Mouse (Mus musculus) large intestine, adult 2 months (tissue): ENCODE results near the gene Krtap3-3. TPM values are rescaled to one million over a fixed set of nuclear protein-coding genes. Genes with fewer than 3 reads are reported as not detected.
"Not testable (repeated sequence)": the region's sequence is repeated elsewhere in the genome, so short reads cannot be mapped to it uniquely, and the experiment has no call there.

Source experiments
- DNase-seq: peaks from one replicate; pipeline ENCODE4 v3.0.0-alpha.2; 2012; ENCODE audit warnings: low read depth, low spot score
- WGBS: fragments of 180-500 bp; shearing (Covaris S2); methylation state at CpG from one replicate; pipeline ENCODE4 v1.1.7; 2018; 5-methylcytosine and 5-hydroxymethylcytosine counted together
- polyA plus RNA-seq: library from polyadenylated mRNA; depleted of rRNA; stranded (reverse); fragments of >200 nt; gene quantifications from 2 replicates; pipeline ENCODE4 v1.2.3, GENCODE M21; 2012; rRNA removed

Krtap3-3 gene
- not detected in 2 replicates for polyA plus RNA-seq

GRCm38 (mm10) chr11:99550765-99551164, at the start of gene Krtap3-3:
TSS of gene Krtap3-3 (minus strand) at chr11:99550865.
- 62% methylated on average over 4 of the region's 4 CpGs for WGBS
- no peak for DNase-seq

GRCm38 (mm10) chr11:99597742-99598141, 47.1 kb upstream of the Krtap3-3 start, which contains the start of gene Krtap9-3:
TSS of gene Krtap9-3 (minus strand) at chr11:99598105.
- WGBS = 74% methylated on average over 6 of the region's 6 CpGs
- not testable (repeated sequence) for DNase-seq

- no peak for DNase-seq
- 68% methylated on average over 6 of the region's 6 CpGs for WGBS
Observed at GRCm38 (mm10) chr11:99590981-99591380, 40.3 kb upstream of the Krtap3-3 start, which contains the start of gene Krtap1-3. TSS of gene Krtap1-3 (minus strand) at chr11:99591339.

- 78% methylated on average over 7 of the region's 7 CpGs for WGBS
- DNase-seq = no peak
Observed at GRCm38 (mm10) chr11:99585096-99585495, 34.4 kb upstream of the Krtap3-3 start.

- 68% methylated on average over 5 of the region's 5 CpGs for WGBS
- no peak for DNase-seq
Observed at GRCm38 (mm10) chr11:99583245-99583704, 32.6 kb upstream of the Krtap3-3 start, which contains the start of gene Krtap1-4. TSS of gene Krtap1-4 (minus strand) at chr11:99583654.

- 73% methylated on average over 6 of the region's 6 CpGs for whole genome bisulfite sequencing
- no peak for DNase-seq
Observed at GRCm38 (mm10) chr11:99581564-99581963, 30.9 kb upstream of the Krtap3-3 start.

- DNase-seq = no peak
- WGBS = 82% methylated on average over 5 of the region's 5 CpGs
Observed at GRCm38 (mm10) chr11:99581051-99581450, 30.4 kb upstream of the Krtap3-3 start.

- DNase-seq = no peak
- WGBS = 80% methylated on average over 6 of the region's 6 CpGs
Observed at GRCm38 (mm10) chr11:99580636-99581035, 30.0 kb upstream of the Krtap3-3 start, which contains the start of gene Krtap1-5. TSS of gene Krtap1-5 (minus strand) at chr11:99581016.

GRCm38 (mm10) chr11:99574106-99574505, 23.4 kb upstream of the Krtap3-3 start:
- DNase-seq = peak; percentile 33

GRCm38 (mm10) chr11:99573164-99573563, 22.5 kb upstream of the Krtap3-3 start:
- DNase-seq = no peak
- WGBS = 72% methylated on average over 4 of the region's 4 CpGs

More at GRCm38 (mm10) chr11:99574106-99574505, 23.4 kb upstream of the Krtap3-3 start:
- 2% methylated on average over 7 of the region's 7 CpGs for WGBS

- peak; percentile 27 for DNase-seq
- WGBS = 40% methylated on average over 7 of the region's 7 CpGs
Observed at GRCm38 (mm10) chr11:99566530-99566929, 15.9 kb upstream of the Krtap3-3 start, which contains the start of gene Krtap3-1. TSS of gene Krtap3-1 (minus strand) at chr11:99566630.

GRCm38 (mm10) chr11:99562580-99562979, 11.9 kb upstream of the Krtap3-3 start:
- DNase-seq = no peak
- 82% methylated on average over 6 of the region's 6 CpGs for WGBS

GRCm38 (mm10) chr11:99559366-99559765, 8.7 kb upstream of the Krtap3-3 start, which contains the start of gene Gm11939:
TSS of gene Gm11939 (minus strand) at chr11:99559466.
- DNase-seq = no peak
- WGBS = 39% methylated on average over 9 of the region's 9 CpGs

- no peak for DNase-seq
- 81% methylated on average over 3 of the region's 3 CpGs for WGBS
Observed at GRCm38 (mm10) chr11:99557976-99558745, 7.5 kb upstream of the Krtap3-3 start.

- WGBS = 100% methylated on average over 2 of the region's 2 CpGs
Observed at GRCm38 (mm10) chr11:99556753-99557152, 6.1 kb upstream of the Krtap3-3 start, which contains the start of gene Krtap3-2. TSS of gene Krtap3-2 (minus strand) at chr11:99556853.

GRCm38 (mm10) chr11:99556195-99556594, 5.5 kb upstream of the Krtap3-3 start:
- WGBS = 89% methylated on average over 2 of the region's 2 CpGs
- no peak for DNase-seq

More at GRCm38 (mm10) chr11:99556753-99557152, 6.1 kb upstream of the Krtap3-3 start, which contains the start of gene Krtap3-2:
- DNase-seq = no peak

- no peak for DNase-seq
Observed at GRCm38 (mm10) chr11:99547892-99548291, 2.8 kb downstream of the Krtap3-3 start.

- no peak for DNase-seq
- 42% methylated on average over 9 of the region's 9 CpGs for WGBS
Observed at GRCm38 (mm10) chr11:99539721-99540120, 10.9 kb downstream of the Krtap3-3 start.

- WGBS = 12% methylated on average over 13 of the region's 13 CpGs
- DNase-seq = no peak
Observed at GRCm38 (mm10) chr11:99521288-99521860, 29.3 kb downstream of the Krtap3-3 start, which contains the start of gene Krt39. TSS of gene Krt39 (minus strand) at chr11:99521338.

GRCm38 (mm10) chr11:99514098-99514497, 36.6 kb downstream of the Krtap3-3 start:
- peak; percentile 71 for DNase-seq

More at GRCm38 (mm10) chr11:99514098-99514497, 36.6 kb downstream of the Krtap3-3 start:
- WGBS = 28% methylated on average over 8 of the region's 8 CpGs
